Mouse (Mus musculus) myocyte (in vitro differentiated cells): ENCODE measurements around the gene Dbh. TPM values are rescaled to one million over a fixed set of nuclear protein-coding genes. Genes with fewer than 3 reads are reported as not detected.

ENCODE experiments used
- H3K27me3 ChIP-seq: one replicate; pipeline ENCODE4 v1.6.1; 2011; ENCODE audit not compliant: control insufficient read depth, insufficient read depth, insufficient read length
- H3K36me3 ChIP-seq: one replicate; pipeline ENCODE4 v1.6.1; 2011; ENCODE audit not compliant: control insufficient read depth, insufficient read depth
- H3K4me2 ChIP-seq: one replicate; pipeline ENCODE4 v1.6.1; 2011; ENCODE audit warnings: low read depth, control low read depth
- H3K4me3 ChIP-seq: one replicate; pipeline ENCODE4 v1.5.1; 2011; ENCODE audit warnings: mild to moderate bottlenecking, control low read depth, moderate library complexity
- H3K79me2 ChIP-seq: one replicate; pipeline ENCODE4 v1.6.1; 2011; ENCODE audit not compliant: control insufficient read depth, insufficient read depth
- H3ac ChIP-seq: one replicate; pipeline ENCODE4 v1.6.1; 2011; ENCODE audit not compliant: control insufficient read depth, insufficient read length
- CEBPB ChIP-seq: IDR thresholded peaks from 2 replicates; pipeline ENCODE4 v1.6.1; 2011; ENCODE audit warnings: mild to moderate bottlenecking, moderate library complexity; ENCODE audit not compliant: poor library complexity, insufficient read depth, severe bottlenecking
- E2F4 ChIP-seq: IDR thresholded peaks from one replicate; pipeline ENCODE4 v1.6.1; 2011; ENCODE audit warnings: mild to moderate bottlenecking, control low read depth, moderate library complexity; ENCODE audit not compliant: insufficient read depth
- MAX ChIP-seq: IDR thresholded peaks from one replicate; pipeline ENCODE4 v1.6.1; 2011; ENCODE audit warnings: low read depth, mild to moderate bottlenecking, control low read depth
- MYOD1 ChIP-seq, 3 experiments: IDR thresholded peaks; one replicate each; pipeline ENCODE4 v1.6.1; 2011; ENCODE audit warnings: control low read depth in 2 of 3, low read depth in 2 of 3, mild to moderate bottlenecking in 2 of 3, moderate library complexity in 1 of 3; ENCODE audit not compliant: insufficient read length in 2 of 3, control insufficient read depth in 1 of 3
- MYOG ChIP-seq, 3 experiments: IDR thresholded peaks; one replicate each; pipeline ENCODE4 v1.6.1; 2011; ENCODE audit warnings: control low read depth in 2 of 3, low read depth in 2 of 3, mild to moderate bottlenecking in 2 of 3; ENCODE audit not compliant: insufficient read length in 2 of 3, control insufficient read depth in 1 of 3, insufficient read depth in 1 of 3
- POLR2A ChIP-seq: IDR thresholded peaks from one replicate; pipeline ENCODE4 v1.6.1; 2011; ENCODE audit warnings: low read depth, mild to moderate bottlenecking, control low read depth, moderate library complexity; ENCODE audit not compliant: insufficient read length
- POLR2AphosphoS2 ChIP-seq: IDR thresholded peaks from one replicate; pipeline ENCODE4 v1.6.1; 2011; ENCODE audit warnings: low read depth, control low read depth; ENCODE audit not compliant: insufficient read length
- REST ChIP-seq: IDR thresholded peaks from one replicate; pipeline ENCODE4 v1.6.1; 2011; ENCODE audit warnings: mild to moderate bottlenecking, control low read depth, moderate library complexity; ENCODE audit not compliant: insufficient read depth, insufficient read length
- SRF ChIP-seq: IDR thresholded peaks from one replicate; pipeline ENCODE4 v1.6.1; 2011; ENCODE audit warnings: low read depth; ENCODE audit not compliant: control insufficient read depth, insufficient read length
- TCF12 ChIP-seq: IDR thresholded peaks from one replicate; pipeline ENCODE4 v1.6.1; 2011; ENCODE audit warnings: mild to moderate bottlenecking, control low read depth; ENCODE audit not compliant: poor library complexity, insufficient read depth, severe bottlenecking
- TCF3 ChIP-seq: IDR thresholded peaks from one replicate; pipeline ENCODE4 v1.6.1; 2011; ENCODE audit warnings: low read depth, control low read depth; ENCODE audit not compliant: insufficient read length
- USF1 ChIP-seq: IDR thresholded peaks from one replicate; pipeline ENCODE4 v1.6.1; 2011; ENCODE audit warnings: low read depth, mild to moderate bottlenecking, control low read depth, moderate library complexity
- polyA plus RNA-seq: library from polyadenylated mRNA; unstranded; fragments of >200 nt; fragmentation: generic; extraction: Trizol; gene quantifications from one replicate; pipeline ENCODE4 v1.2.1, GENCODE M21; 2012; ENCODE audit warnings: missing spikeins

Gene Dbh
- polyA plus RNA-seq, 1 experiment = 8.2 TPM

DNA sequence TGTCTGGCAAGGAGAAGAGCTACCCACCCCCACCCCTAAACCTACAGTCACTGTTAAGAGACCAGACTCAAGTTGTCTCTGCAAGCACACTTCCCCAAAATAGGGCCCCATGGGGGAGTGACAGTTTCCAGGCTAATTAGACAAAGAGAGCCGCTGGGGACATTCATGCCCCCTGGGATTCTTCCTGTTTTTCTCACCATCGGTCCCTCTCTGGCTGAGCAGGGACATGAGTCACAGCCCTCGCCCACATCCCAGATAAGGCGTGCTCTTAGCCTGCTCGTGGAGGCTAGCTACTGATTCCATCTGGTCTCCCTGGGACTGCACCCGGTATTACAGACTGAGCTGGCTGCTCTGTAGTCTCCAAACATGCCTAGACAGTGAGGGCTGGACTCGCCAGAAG is 67.3 kb downstream of the Dbh start:
- TF ChIP-seq E2F4 (no peak), USF1 (no peak), SRF (no peak), MYOG (IDR thresholded peaks at IDR 0.05; ENCODE audit: control insufficient read depth in 1 of 3, insufficient read depth in 1 of 3, insufficient read length in 2 of 3, low read depth in 2 of 3) (no peak), TCF12 (no peak), REST (no peak), POLR2AphosphoS2 (no peak), TCF3 (no peak), POLR2A (no peak), CEBPB (no peak), MYOD1 (IDR thresholded peaks at IDR 0.05; ENCODE audit: control insufficient read depth in 1 of 3, insufficient read length in 2 of 3, low read depth in 2 of 3) (no peak), MAX (no peak)
- Histone ChIP-seq H3K36me3 (no peaks in the 10 kb centered on the region), H3ac (no peak overlapping the region), H3K79me2 (no peaks in the 10 kb centered on the region), H3K4me3 (no peak overlapping the region), H3K27me3 (no peaks in the 10 kb centered on the region), H3K4me2 (no peak overlapping the region)

Other genes starting within 250 kb of the Dbh start
- 34.9 TPM for gene Surf2, start 248.9 kb upstream of the Dbh start, polyA plus RNA-seq
- gene Surf1, start 248.7 kb upstream of the Dbh start, polyA plus RNA-seq = 53.8 TPM
- gene Surf4, start 231.3 kb upstream of the Dbh start, polyA plus RNA-seq = 173 TPM
- gene Stkld1, start 231.2 kb upstream of the Dbh start, polyA plus RNA-seq = 0.02 TPM
- 23.3 TPM for gene Rexo4, start 200.8 kb upstream of the Dbh start, polyA plus RNA-seq
- gene Adamts13, start 191.8 kb upstream of the Dbh start, polyA plus RNA-seq = not detected
- 22.8 TPM for gene Cacfd1, start 155.3 kb upstream of the Dbh start, polyA plus RNA-seq
- 102 TPM for gene Slc2a6, start 137.2 kb upstream of the Dbh start, polyA plus RNA-seq
- gene Mymk, start 93.1 kb upstream of the Dbh start, polyA plus RNA-seq = 1,410 TPM
- 17.6 TPM for gene Adamtsl2, start 85.9 kb upstream of the Dbh start, polyA plus RNA-seq
- gene Fam163b, start 22.7 kb upstream of the Dbh start, polyA plus RNA-seq = 0.04 TPM
- gene Sardh, start 83.1 kb downstream of the Dbh start, polyA plus RNA-seq = 28.4 TPM